Mouse (Mus musculus): ENCODE measurements around the gene Aplf. TPM values are rescaled to one million over a fixed set of nuclear protein-coding genes. Genes with fewer than 3 reads are reported as not detected.

The Aplf gene
- polyA plus RNA-seq, 1 experiment from 2014 or later, result 9.0 TPM

DNA sequence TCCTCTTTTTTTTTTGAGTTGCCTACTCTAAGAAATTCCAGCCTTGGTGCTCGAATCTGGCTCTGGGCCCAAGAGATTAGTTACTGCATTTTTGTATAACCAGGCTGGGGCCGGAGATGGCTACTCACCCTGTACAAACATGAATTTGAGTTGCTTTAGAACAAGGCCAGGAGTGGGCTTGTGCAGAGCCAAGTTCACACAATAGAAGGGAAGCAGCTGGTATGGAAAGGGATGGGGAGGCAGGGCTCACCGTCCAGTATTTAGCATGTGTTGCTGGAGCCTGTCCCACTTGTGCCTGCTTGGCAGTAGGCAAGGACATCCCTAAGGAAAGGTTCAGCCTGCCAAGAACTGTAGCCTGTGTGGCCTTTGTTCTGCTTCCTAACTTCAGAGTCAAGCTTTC, 50.7 kb downstream of the Aplf start:
- Histone ChIP-seq H3K4me1 (peaks cover 7% of the 10 kb centered on the region; the same call in 1 of the 2 replicates), H3K27me3 (replicated peaks) (no peaks in the 10 kb centered on the region), H3K9ac (replicated peaks) (no peak overlapping the region), H3K36me3 (no peaks in the 10 kb centered on the region), H3K9me3 (replicated peaks) (no peaks in the 10 kb centered on the region), H3K4me2 (no peak overlapping the region), H3K4me3 (replicated peaks) (no peak overlapping the region), H3K27ac (replicated peaks) (0 out of 2 replicates have a peak overlapping the region, but pooled peaks have one; percentile 37)
- 52% methylated on average over 3 of the region's 3 CpGs for WGBS
- ATAC-seq (ENCODE audit: low FRiP score), result peak; percentile 83

DNA sequence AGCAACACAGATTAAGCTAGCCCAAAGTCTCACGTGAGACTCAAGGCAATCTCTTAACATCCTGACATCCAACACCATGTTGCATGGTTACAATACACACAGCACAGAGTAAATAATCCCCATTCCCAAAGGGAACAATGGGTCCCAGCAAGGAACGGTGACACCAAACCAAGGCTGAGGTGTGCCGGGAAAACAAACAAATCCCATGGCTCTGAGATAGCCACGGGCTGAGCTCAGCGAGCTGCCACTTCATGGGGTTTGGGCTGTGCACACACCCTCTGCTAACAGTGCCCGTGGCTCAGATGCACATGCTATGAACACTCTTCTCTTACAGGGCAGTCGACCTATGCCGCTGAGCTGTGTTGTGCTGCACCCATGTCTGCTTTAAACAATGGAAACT, 54.0 kb downstream of the Aplf start:
- Histone ChIP-seq H3K27me3 (replicated peaks) (no peaks in the 10 kb centered on the region), H3K4me2 (no peak overlapping the region), H3K27ac (replicated peaks) (no peak overlapping the region), H3K4me3 (replicated peaks) (no peak overlapping the region), H3K36me3 (no peaks in the 10 kb centered on the region), H3K4me1 (peaks cover 7% of the 10 kb centered on the region; the same call in 1 of the 2 replicates), H3K9me3 (replicated peaks) (no peaks in the 10 kb centered on the region), H3K9ac (replicated peaks) (no peak overlapping the region)
- 81% methylated on average over 8 of the region's 8 CpGs for WGBS
- ATAC-seq (ENCODE audit: low FRiP score), result no peak

DNA sequence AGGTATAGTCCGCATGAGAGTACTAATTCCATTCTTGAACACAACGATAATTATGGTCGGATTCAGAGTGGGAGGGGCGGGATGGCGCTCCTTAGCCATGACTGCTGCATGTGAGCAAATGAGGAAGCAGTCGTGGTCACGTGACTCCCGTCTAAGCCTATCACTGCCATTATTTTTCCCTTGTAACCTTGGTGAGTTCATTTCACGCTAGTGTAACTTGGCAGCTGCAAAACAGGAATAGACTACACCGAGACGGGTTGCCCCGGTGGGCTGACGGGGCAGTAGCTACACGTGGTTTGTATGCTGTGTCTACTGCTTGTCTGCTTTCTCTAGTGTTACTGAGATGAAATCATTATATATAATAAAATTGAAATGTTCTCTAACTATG, 56.3 kb downstream of the Aplf start:
- no peak overlapping the region for H3K27ac ChIP-seq (replicated peaks)

DNA sequence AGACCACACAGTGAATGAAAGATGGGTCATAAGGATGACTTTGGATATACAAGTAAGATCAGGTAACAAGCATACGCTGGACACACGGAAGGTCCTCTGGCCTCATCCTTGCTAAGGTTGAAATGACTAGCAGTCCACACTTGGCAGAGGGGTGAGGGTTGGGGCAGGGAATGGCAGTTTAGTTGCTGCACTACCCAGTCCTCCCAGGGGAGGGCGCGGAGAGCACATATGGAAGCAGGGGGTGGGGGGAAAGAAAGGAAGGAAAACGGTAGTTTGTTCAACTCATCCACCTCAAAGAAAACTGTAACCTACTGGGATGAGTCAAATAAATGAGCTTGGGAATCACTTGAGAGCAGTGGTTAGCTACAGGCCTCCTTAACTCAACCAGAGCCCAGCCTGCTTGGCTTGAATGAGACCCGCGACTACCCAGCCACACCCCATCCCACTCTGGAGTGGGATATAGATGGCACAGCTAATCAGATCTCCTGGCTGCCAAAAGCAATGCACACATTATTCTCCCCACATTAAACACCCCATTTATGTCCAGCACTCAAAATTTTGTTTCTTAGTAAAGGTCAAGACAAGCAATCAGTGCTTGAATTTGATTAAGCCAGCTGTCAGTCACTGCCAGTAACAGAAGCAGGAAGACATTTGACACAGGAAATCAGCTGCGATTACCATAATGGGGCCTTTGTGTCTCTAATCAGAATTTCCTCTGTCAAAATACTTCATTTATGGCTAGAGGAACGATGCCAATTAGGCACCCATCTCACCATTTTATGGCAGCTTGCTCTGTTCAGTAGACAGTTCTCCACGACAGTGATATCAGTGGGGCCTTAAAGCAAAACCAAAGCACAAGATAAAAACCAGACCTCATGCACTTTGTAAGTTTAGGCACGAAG, 56.9 kb downstream of the Aplf start:
- Histone ChIP-seq H3K27me3 (replicated peaks) (no peaks in the 10 kb centered on the region), H3K9ac (replicated peaks) (no peak overlapping the region), H3K4me1 (no peaks in the 10 kb centered on the region), H3K36me3 (no peaks in the 10 kb centered on the region), H3K9me3 (replicated peaks) (no peaks in the 10 kb centered on the region), H3K27ac (replicated peaks) (no peak overlapping the region), H3K4me3 (replicated peaks) (no peak overlapping the region), H3K4me2 (no peak overlapping the region)
- ATAC-seq (ENCODE audit: low FRiP score), result no peak
- 59% methylated on average over 11 of the region's 11 CpGs for WGBS

More for the DNA sequence above, 56.3 kb downstream of the Aplf start:
- no peaks in the 10 kb centered on the region for H3K36me3 ChIP-seq
- H3K4me1 ChIP-seq, result no peaks in the 10 kb centered on the region
- H3K27me3 ChIP-seq (replicated peaks), result no peaks in the 10 kb centered on the region
- no peak overlapping the region for H3K4me3 ChIP-seq (replicated peaks)
- H3K9me3 ChIP-seq (replicated peaks), result no peaks in the 10 kb centered on the region
- ATAC-seq (ENCODE audit: low FRiP score), result no peak; the same call in 1 of the 2 replicates
- 84% methylated on average over 14 of the region's 14 CpGs for WGBS
- H3K4me2 ChIP-seq, result no peak overlapping the region
- H3K9ac ChIP-seq (replicated peaks), result no peak overlapping the region

DNA sequence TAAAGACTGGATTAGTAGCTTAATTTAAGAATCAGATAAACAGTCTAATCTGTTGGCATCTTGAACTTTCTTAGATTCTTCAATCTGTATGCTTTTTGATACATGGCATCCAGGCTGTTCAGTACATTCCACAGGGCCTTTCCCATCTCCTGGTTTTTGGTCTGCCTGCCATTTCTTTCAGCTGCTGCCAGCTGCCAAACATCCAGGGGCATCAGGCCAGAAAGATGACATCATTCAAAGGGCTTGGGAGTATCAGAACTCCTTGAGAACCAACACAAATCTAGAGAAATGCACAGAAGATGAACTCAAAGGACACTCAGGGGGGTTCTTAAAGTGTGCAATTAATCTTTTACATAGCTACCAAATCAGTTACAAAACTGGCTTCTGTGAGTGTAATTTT, 72.2 kb downstream of the Aplf start:
- H3K27me3 ChIP-seq (replicated peaks), result no peaks in the 10 kb centered on the region
- no peaks in the 10 kb centered on the region for H3K36me3 ChIP-seq
- H3K4me1 ChIP-seq, result peaks cover 4% of the 10 kb centered on the region
- H3K27ac ChIP-seq (replicated peaks), result no peak overlapping the region
- no peak overlapping the region for H3K9ac ChIP-seq (replicated peaks)
- H3K4me2 ChIP-seq, result no peak overlapping the region
- no peak overlapping the region for H3K4me3 ChIP-seq (replicated peaks)
- ATAC-seq (ENCODE audit: low FRiP score), result no peak
- no peaks in the 10 kb centered on the region for H3K9me3 ChIP-seq (replicated peaks)

DNA sequence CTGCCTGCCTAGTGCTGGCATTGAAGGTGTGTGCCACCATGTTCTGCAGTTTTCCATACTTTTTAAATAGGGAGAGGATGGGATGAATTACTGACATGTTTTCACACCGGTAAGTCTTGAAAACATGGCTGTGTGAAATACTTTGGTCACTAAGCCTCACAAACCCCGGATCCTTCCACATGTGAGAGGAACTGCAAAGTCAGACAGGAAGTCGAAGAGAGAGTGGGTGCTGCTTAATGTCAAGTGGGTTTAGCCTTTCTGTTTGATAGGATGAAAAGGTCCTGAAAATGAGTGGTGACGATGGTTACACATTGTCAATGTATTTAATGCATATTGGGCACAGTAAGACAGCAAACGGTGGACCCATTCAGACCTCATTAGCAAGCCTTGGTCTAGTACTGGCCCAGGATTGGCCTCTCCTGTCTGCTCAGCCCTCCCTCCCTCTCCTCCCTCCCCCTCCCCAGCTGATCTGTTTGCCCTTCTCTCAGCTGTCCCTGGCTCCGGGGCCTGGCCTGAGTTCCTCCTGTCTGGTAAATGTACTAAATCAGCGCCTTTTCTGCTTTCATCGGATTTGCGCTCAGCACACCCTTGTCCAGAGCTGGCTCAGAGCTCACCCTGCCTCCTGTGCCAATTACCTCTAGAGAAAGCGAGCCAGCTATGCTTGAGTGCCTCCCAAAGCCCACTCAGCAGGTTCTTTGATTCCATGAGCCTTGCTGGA, 74.7 kb downstream of the Aplf start:
- H3K4me3 ChIP-seq (replicated peaks), result no peak overlapping the region
- H3K36me3 ChIP-seq, result no peaks in the 10 kb centered on the region
- H3K9ac ChIP-seq (replicated peaks), result no peak overlapping the region
- no peaks in the 10 kb centered on the region for H3K27me3 ChIP-seq (replicated peaks)
- H3K4me2 ChIP-seq, result peak overlapping the region; percentile 22; the same call in 1 of the 2 replicates
- WGBS, result 27% methylated on average over 10 of the region's 10 CpGs
- peaks cover 4% of the 10 kb centered on the region for H3K4me1 ChIP-seq
- no peaks in the 10 kb centered on the region for H3K9me3 ChIP-seq (replicated peaks)
- H3K27ac ChIP-seq (replicated peaks), result peak overlapping the region; percentile 35; the same call in 1 of the 2 replicates
- peak; percentile 83 for ATAC-seq (ENCODE audit: low FRiP score)

DNA sequence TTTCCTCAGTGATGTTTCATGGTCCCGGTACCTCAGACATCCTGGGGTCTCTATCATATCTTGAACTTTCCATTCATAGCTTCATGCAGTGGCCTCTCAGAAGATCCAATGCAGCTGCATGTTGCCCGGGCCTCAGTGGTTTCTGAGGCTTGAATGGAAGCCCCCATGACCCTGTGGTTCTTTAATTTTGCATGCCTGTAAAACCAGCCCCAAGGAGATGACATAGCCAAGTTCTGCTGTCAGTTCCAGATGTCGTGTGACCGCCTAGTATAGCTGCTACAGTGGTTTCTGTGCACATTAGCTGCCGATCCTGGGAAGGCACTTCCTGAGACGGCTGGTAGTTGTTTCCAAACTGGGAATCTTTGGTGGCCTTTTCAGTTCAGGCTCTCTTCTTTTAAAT, 77.8 kb downstream of the Aplf start:
- ATAC-seq (ENCODE audit: low FRiP score), result no peak
- Histone ChIP-seq H3K4me3 (replicated peaks) (no peak overlapping the region), H3K9me3 (replicated peaks) (no peaks in the 10 kb centered on the region), H3K4me1 (peaks cover 20% of the 10 kb centered on the region), H3K9ac (replicated peaks) (no peak overlapping the region), H3K36me3 (no peaks in the 10 kb centered on the region), H3K4me2 (no peak overlapping the region), H3K27ac (replicated peaks) (no peak overlapping the region), H3K27me3 (replicated peaks) (0 out of 2 replicates have a peak, but pooled peaks cover 3% of the 10 kb centered on the region)
- WGBS, result 84% methylated on average over 6 of the region's 6 CpGs

DNA sequence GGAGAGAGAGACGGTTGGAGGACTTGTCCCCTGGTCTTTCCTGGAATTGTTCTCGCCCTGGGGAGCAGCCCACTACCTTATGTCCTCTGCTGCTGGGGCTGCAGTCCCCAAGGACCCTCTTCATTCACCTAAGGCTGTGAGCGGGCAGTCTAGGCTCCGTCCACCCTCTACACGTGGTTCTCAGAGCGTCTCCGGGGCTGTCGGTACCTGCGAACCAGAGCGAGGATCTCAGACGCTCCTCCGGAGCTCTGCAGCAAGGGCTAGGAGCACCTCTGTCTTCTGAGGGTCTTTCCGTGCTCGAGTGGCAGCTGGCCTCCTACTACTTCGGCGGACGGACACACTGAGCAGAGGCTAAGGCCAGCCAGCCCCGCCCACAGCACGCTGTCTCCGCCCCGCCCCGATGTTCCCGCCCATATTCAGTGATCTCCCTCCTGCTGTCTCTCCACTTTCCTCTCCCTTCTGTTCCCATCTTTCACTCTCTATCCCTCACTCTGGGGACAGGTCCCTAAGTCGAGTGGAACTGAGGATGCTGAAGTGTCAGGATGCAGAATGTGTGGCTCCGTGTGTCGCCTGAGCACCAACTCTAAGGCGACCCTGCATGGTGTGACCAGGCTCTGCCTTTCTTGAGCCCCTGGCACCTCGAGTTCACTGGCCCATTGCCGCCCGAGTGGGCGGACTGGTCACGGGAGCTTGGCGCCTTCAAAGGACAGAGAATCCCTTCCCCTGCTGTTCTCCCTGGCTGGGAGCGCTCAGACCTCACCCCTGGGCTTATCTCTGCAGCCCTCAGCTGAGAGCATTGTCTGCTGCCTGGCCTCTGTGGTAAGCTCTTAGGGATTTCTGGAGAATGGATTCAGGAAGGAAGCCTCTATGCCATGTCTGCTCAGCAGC, 81.4 kb downstream of the Aplf start, which contains the start of gene Prokr1:
TSS of gene Prokr1 (minus strand) at position 350 of the 888 bp plus-strand sequence.
- Histone ChIP-seq H3K9ac (replicated peaks) (peak within 1 kb of the TSS; percentile 32), H3K4me2 (peak within 1 kb of the TSS; percentile 81), H3K4me1 (peaks cover 24% of the 10 kb centered on the region), H3K27ac (replicated peaks) (0 out of 2 replicates have a peak within 1 kb of the TSS, but pooled peaks have one; percentile 5), H3K36me3 (no peaks in the 10 kb centered on the region), H3K9me3 (replicated peaks) (no peaks in the 10 kb centered on the region), H3K27me3 (replicated peaks) (0 out of 2 replicates have a peak, but pooled peaks cover 11% of the 10 kb centered on the region), H3K4me3 (replicated peaks) (peak within 1 kb of the TSS; percentile 55)
- peak; percentile 86 for ATAC-seq (ENCODE audit: low FRiP score)
- WGBS, result under 1% methylated on average over 34 of the region's 34 CpGs

DNA sequence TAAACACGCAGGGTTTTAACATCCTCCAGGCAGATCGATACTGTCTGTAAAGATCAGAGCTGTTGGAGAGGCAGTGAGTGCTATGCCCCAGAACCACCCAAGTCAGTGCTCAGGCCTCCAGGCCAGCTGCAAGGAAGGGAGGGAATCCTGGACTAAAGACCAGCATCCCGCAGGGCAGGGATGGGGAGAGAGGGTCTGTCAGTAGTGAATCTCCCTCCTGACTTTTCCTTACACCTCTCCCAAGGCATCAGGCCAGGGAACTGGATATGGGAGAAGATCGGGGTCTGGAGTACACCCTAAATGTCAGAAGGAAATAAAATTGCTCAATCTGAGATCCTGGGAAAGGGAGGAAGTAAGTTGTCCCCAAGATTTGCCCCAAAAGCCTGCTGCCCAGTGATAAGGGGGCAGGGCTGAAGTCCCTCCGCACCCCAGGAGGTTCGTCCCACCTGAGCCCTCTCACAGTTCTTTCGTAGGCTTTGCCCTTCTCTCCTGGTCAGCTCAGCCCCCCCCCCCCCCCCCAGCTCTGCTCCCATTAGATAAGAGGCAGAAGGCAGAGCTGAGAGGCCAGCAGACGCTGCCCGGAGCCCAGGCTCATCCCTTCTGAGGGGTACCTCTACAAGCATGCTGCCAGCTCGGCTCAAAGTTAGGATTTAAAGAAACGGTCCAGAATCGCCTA, 82.1 kb downstream of the Aplf start:
- Histone ChIP-seq H3K4me3 (replicated peaks) (peak overlapping the region; percentile 55), H3K9ac (replicated peaks) (peak overlapping the region; percentile 32), H3K36me3 (no peaks in the 10 kb centered on the region), H3K27me3 (replicated peaks) (0 out of 2 replicates have a peak, but pooled peaks cover 11% of the 10 kb centered on the region), H3K4me1 (peaks cover 24% of the 10 kb centered on the region), H3K27ac (replicated peaks) (no peak overlapping the region), H3K9me3 (replicated peaks) (no peaks in the 10 kb centered on the region), H3K4me2 (peak overlapping the region; percentile 81)
- ATAC-seq (ENCODE audit: low FRiP score), result peak; percentile 40; the same call in 1 of the 2 replicates
- 14% methylated on average over 12 of the region's 12 CpGs for WGBS

DNA sequence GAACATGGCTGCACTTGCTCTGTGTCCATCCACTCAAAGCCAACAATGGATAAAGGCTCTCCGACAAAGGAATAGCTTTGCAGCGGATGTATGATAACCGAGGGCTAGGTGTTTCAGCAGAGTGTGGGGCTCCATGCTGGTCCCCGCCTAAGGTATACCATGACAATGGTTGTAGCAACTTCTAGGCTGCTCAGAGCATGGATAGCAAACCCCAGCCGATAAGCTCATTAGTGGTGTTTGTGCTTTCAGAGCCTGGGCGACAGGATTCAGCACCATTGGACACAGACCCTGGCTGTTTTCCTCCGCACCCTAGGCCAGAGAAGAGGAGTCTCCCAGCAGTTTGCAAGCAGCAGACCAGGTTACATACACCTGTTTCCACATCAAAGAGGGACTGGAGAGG, 88.0 kb downstream of the Aplf start:
- Histone ChIP-seq H3K27me3 (replicated peaks) (0 out of 2 replicates have a peak, but pooled peaks cover 8% of the 10 kb centered on the region), H3K4me2 (no peak overlapping the region), H3K9me3 (replicated peaks) (no peaks in the 10 kb centered on the region), H3K4me1 (0 out of 2 replicates have a peak, but pooled peaks cover 8% of the 10 kb centered on the region), H3K9ac (replicated peaks) (no peak overlapping the region), H3K27ac (replicated peaks) (no peak overlapping the region), H3K4me3 (replicated peaks) (no peak overlapping the region), H3K36me3 (no peaks in the 10 kb centered on the region)
- no peak for ATAC-seq (ENCODE audit: low FRiP score)
- 88% methylated on average over 7 of the region's 7 CpGs for WGBS
